Mouse (Mus musculus) frontal cortex, adult 2 months (tissue): ENCODE measurements around the gene R3hdm1. TPM values are rescaled to one million over a fixed set of nuclear protein-coding genes. Genes with fewer than 3 reads are reported as not detected.
"Not testable (repeated sequence)": the region's sequence is repeated elsewhere in the genome, so short reads cannot be mapped to it uniquely, and the experiment has no call there.

Source experiments
- DNase-seq, 2 experiments: peaks; one replicate each; pipeline ENCODE4 v3.0.0; 2022; ENCODE audit warnings: low spot score in 1 of 2; ENCODE audit errors: extremely low spot score in 1 of 2
- polyA plus RNA-seq: library from polyadenylated mRNA; depleted of rRNA; stranded (reverse); fragments of >200 nt; gene quantifications from 2 replicates; pipeline ENCODE4 v1.2.3, GENCODE M21; 2012

Gene R3hdm1
- polyA plus RNA-seq, 1 experiment = 352 TPM

DNA sequence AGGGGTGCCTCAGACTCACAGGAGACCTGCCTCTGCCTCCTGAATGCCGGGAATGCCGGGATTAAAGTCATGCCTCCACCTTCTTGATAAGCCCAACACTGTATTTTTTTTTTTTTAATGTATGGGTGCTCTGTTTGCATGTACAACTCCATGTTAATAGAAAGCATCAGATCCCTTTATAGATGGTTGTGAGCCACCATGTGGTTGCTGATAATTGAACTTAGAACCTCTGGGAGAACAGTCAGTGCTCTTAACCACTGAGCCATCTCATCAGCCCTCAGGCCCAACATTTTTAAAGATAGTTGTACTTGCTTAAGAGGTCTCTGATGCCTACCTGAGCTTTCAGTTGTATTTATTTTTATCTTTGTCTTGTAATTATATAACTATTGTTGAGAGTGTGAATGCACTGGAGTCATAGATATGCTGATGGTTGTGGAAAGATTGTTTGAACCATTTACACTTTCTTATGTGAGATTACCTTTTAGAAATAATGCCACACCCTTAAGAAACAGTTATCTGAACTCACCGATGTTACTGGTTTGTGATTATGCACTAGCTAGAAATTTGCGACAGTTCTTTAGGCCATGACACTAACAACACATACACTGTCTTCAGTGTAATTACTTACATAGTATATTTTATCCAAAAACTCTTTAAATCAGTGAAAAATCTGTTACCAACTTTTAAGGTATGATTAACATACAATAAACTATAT is 18.0 kb downstream of the R3hdm1 start:
- no peak for DNase-seq

DNA sequence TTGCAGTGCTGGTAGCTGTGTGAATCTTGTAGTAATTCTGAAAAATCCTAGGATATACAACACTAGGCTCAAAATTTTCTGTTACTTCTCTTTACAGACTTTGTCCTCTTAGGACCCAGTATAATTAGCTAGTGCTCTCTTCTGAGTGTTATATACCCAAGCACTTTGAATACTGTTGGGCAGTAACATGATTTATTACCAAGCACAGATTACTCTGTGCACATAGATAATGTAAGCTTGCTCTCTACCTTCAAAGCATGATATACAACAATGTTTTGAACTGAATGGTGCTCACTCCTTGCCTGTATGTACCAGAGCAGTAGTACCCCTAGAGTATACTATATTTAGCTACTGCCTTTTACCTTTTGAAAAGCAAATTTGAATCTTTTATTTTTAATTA is 33.1 kb downstream of the R3hdm1 start:
- DNase-seq = not testable (repeated sequence)

DNA sequence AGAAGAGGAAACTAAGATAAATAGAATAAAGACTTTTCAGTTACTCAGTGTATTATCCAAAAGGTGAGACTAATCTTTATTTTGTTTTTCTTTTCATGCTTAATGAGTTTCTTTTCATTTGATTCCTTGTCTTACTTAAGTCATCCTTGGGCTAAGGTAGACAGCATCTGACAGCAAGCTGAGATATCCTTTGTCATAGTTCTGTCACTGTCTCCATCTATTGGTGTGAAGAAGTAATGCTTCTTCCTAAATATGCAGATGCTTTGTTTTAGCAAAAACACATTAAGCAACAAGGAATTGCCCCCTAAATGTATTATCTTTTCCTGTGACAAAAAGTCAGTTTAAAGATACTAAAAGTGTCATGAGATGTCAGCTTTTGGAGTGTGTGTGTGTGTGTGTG is 37.9 kb downstream of the R3hdm1 start:
- DNase-seq = peak in 1 of 2 experiments; percentile 47

DNA sequence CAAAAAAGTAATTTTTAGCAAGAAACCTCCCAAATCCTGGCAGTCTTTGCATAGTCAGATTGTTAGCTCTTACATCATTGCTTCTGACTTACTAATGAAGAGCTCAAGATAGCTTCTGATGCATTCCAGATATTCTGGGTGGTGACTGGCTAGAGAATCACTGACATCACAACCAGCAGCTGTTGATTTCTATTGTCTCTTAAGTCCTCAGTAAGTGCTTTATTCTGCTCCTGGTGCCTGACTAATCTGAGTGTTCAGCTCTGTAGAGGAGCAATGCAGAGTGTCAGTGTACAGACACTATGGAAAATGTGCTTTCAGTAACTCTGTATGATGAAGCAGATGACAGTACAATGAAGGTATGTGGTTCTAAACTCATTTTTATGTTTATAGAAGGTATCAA is 38.6 kb downstream of the R3hdm1 start:
- peak; percentile 24 to 75 for DNase-seq

DNA sequence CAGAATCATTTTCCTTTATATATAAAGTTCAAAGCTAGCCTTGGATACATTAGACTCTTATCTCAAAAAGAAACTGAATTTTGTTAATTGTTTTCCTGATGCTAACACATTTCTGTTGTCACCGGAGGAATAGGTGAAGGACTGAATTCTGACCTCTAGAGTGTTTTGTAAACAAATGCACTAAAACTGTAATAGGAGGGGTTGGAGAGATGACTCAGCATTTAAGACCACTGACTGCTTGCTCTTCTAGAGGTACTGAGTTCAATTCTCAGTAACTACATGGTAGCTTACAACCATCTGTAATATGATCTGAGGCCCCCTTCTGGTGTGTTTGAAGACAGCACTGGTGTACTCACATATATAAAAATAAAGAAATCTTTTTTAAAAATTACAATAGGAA is 63.9 kb downstream of the R3hdm1 start:
- DNase-seq = no peak

DNA sequence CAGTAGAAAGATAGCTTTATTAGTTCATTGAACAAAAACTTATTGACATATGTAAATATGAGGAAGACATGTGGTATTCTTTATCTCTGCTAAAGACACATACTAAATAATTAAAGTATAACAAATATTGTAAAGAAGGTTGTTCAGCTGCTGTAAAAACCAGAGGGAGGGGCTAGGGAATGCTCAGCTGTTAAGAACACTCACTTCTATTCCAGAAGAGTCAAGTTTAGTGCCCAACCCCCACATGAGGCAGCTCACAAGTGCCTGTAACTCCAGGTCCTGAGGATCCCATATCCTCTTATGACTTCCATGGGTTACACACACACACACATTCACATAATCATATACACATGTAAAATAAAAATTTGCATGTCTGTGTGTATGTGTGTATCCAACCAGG is 67.0 kb downstream of the R3hdm1 start:
- no peak for DNase-seq

DNA sequence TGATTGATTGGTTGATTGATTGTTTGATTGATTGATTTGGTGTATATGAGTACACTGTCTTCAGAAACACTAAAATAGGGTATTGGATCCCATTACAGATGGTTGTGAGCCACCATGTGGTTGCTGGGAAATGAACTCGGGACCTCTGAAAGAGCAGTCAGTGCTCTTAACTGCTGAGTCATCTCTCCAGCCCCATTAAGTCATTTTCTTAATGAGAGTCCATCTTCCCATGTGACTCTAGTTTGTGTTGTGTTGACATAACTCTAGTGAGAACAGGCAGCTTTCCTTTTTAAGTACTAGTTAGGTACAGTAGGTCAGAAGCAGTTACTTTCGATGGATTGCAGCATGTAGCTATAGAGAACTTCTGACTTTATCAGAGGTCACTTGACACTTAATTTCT is 88.3 kb downstream of the R3hdm1 start:
- no peak for DNase-seq

DNA sequence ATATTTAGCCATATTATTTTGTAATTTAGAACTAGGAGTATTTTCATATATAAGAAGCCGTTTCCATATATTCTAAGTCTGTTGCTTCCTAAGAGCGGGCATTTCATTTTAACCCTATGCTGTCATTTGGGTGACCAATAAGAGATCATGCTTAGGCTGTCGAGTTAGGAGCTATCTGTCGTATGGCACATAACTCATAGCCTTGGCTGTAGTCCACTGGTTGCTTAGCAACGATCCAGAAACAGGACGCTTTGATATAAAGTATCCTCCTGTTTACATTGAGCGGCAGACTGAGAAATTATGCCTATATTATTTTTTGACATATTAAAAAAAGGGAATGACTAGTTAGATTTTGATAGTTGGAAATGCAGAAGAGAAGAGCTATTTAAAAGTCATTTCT is 89.3 kb downstream of the R3hdm1 start:
- DNase-seq = no peak

DNA sequence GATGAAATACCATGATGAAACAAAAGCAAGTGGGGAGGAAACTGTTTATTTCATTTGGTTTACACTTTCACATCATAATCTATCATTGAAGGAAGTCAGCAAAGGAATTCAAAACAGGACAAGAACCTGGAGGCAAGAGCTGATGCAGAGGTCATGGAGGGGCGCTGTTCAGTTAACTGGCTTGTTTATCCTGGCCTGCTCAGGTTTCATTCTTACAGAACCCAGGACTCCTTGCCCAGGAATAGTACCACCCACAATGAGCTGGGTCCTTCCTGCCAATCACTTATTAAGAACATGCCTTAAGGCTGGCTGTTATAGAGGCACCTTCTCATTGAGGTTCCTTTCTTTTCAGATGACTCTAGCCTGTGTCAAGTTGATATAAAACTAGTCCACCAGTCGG is 90.9 kb downstream of the R3hdm1 start:
- no peak for DNase-seq

DNA sequence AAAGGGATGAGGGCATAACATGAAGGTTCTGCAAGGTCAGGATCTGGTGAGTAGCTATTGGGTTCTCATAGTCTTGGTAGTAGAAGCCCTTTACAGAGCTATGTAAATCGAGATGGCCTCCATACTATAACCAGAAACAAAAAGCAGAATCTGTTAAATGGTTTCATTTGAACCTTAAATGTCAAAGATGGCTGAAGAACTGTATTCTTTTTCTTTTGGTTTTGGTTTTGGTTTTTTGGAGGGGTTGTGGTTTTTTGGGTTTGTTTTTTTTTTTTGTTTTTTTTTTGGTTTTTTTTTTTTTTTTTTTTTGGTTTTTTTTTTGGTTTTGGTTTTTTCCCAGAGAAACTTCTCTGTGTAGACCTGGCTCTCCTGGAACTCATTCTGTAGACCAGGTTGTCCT is 94.3 kb downstream of the R3hdm1 start:
- no peak for DNase-seq

DNA sequence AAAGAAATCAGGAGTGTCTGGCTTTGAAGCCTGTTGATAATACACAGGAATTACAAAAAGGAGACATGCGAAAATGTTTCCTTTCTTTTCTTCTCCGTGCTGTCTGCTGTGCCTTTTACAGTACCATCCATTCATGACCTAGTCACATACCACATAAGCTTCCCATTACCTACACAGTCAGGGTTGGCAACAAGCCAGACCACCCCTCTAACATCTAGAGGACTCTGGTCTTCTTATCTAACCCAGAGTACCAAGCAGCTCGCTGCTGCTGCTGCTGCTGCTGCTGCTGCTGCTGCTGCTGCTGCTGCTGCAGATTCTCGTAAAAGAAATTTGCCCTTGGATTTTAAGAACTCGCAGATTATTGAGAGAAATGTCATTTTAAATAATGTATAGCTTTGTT is 110.2 kb downstream of the R3hdm1 start:
- DNase-seq = no peak

DNA sequence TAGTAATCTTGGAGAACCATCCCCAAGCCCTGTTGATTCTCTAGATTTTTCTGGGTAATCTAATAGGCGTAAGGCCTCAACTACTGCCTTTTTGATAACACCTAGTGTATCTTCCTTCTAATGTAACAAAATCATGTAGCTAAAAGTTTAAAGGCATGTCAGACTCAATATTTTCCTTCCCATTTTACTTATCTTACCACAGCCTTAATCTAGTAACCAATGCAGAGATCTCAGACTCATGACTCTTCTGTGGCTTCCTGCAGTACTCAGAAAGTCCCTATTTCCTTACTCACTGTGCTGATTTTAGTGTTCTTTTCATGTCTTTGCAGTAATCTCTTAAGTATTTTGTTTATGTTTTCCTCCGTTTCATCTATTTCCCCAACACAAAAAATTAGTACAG is 118.8 kb downstream of the R3hdm1 start:
- no peak for DNase-seq

DNA sequence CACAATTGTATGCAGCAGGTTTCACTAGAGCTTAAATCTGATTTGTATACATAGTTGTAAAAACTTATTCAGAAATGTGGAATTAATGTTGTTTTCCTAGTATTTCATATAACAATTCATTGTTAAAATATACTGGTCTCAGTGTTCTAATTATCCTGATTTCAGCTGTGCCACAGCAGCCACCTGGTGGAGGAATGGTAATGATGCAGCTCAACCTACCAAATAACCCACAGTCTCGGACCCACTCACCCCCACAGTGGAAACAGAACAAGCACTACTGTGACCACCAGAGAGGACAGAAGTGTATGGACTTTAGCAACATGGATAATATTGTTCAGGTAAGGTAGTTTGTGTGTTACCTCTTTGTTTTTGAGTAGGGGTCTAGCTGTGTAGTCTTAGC is 120.2 kb downstream of the R3hdm1 start:
- no peak for DNase-seq

DNA sequence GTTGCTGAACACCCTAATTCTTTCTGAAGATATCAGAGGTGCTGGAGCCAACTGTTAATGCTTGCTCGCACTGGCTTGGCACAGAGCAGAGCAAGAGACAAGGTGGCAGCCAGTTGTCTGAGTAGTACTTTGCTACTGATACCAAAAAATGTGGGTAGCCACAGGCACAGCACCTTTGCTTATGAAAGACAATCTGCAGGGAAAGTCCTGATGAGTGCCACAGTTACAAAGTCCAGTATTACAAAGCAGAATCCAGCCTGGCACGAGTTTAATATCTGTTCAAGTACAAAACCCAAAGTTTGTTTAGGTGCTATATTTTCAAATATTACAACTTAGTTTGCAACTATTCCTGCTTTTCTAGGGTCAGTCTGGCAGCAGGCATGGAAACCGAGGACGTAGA is 132.1 kb downstream of the R3hdm1 start:
- DNase-seq = no peak

DNA sequence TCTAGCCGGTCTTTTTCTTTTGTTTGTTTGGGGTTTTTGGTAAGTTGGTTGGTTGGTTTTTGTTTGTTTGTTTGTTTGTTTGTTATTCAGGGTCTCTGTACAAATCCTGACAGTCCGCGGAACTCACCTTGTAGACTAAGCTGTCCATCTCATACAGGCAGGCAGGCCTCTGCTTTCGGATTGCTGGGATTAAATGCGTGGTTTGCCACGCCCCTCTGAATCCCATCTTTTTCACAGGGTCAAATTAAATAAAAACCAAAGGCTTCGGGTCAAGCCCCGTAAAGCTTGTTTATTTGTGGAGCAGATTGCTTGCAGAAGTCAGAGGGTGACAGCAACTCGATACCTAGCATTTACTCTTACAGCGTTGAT is 140.5 kb downstream of the R3hdm1 start, which contains the start of gene Ubxn4:
Ubxn4 (plus strand) TSS at position 338 of the 369 bp plus-strand sequence.
- DNase-seq = no peak

DNA sequence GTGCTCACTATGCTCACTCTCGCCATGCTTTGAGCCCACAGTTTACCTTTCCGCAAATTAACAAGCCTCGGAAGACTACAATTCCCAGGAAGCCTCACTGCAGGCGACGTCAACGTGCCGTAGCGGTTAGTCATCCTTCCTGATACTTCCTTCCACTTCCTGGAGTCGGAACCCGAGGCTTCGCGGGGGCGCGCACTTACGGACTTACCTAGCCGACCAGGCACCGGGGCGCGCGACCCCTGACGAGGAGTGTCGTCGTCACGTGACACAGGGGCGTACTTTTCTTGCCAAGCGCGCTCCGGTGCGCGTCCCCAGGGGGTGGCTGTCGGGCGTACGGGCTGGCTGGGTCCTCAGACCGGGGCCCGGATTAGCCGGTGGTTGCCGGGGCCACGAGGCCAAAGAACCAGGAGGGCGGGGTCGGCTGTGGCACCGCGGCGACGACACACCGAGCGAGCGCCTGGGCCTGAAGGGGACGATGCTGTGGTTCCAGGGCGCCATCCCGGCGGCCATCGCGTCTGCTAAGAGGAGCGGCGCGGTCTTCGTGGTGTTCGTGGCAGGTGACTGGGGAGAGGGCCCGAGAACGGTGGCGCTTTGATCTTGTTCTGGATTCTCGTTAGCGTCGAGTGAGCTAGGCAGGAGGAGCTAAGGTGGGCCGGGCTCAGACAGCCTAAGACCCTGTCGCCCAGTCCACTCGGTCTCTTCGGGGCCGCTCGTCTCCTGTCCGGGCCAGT is 141.1 kb downstream of the R3hdm1 start:
- DNase-seq = peak; percentile 95 to 97

DNA sequence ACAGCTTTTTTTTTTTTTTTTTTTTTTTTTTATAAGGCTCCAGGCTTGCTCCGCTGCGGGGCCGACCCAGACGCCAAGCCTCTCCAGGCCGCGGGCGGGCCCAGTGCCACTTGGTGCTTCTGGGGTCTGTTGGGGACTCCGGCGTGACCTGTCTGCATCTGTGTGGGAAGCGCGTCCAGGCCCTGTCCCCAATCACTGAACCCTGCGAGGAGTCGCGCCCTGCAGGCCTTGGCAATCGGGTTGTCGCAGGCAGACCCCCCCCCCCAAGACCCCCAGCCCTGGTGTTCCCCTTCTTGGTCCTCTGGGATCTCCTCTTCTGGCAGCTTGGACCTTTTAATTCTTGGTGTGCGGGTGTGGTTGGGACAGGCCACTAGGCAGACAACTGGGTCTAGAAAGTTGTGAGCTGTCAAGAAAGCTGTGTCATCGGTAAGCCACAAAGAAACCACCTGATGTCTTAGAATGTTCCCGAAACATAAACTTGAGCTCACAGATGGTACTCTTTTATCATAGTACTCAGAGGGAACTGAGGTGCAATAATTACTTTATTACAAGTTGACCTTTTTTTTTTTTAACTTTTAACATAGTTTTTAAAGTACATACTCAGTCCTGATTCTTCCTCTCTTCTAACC is 141.7 kb downstream of the R3hdm1 start:
- no peak for DNase-seq

DNA sequence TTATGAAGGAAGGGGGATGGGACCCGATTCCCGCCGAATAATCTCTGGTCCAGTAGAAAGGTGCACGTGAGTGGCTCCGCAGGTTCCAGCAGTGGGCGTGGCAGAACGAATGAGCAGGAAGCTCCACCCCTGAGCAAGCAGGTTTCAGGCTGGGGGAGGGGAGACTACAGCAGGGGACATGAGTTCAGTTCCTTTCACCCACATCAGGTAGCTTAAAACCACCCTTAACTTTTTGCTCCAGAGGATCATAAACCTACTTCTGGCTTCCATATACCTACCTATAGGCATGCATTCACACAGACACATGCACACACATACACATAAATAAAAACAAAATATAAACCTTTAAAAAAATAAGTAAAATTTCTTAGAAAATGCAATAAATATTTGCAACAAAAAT is 164.0 kb downstream of the R3hdm1 start:
- DNase-seq = not testable (repeated sequence)

DNA sequence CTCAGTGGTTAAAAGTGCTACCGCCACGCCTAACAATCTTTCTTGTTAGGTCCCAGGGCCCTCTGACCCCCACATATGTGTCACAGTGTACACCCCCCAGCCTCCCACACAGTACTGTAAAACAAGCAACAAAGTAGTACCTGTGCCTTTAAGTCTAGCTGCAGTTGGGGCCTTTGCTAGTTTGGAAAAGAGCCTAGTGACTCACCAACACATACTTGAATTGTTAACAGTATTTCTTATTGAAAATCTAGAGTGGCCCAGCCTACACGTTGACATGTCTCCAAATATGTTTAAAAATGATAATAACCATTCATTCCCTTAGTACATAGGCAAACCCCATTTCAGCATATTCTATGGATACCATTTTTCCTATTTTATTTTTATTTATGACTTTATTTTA is 167.6 kb downstream of the R3hdm1 start:
- no peak for DNase-seq

DNA sequence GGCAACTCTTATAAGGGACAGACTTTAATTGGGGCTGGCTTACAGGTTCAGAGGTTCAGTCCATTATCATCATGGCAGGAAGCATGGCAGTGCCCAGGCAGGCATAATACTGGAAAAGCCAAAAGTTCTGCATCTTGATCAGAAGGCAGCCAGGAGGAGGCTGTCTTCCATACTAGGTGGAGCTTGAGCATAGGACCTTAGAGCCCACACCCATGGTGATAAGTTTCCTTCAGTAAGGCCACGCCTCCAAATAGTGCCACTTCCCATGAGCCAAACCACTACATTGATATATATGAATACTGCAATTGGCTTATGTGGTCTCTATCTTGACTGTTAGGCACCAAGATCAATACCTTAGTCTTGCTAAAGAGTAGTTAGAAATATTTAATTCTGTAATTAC is 172.8 kb downstream of the R3hdm1 start:
- DNase-seq = no peak

DNA sequence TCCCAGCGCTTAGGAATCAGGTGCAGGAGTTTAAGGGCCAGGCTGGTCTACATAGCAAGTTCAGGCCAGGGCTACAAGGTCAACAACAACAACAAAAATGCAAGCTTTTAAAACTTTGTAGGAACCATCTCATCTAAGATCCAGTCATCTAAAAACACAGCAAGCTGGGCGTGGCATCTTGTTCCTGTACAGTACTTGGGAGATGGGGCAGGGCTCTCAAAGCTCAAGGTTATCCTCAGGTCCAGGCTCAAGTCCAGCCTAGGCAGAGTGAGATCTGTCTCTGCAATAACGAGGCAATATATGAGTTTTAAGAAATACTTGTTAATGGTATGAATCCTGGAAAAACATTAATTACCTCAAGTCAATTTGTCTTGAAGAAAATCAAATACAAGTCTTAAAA is 175.5 kb downstream of the R3hdm1 start:
- DNase-seq = no peak

DNA sequence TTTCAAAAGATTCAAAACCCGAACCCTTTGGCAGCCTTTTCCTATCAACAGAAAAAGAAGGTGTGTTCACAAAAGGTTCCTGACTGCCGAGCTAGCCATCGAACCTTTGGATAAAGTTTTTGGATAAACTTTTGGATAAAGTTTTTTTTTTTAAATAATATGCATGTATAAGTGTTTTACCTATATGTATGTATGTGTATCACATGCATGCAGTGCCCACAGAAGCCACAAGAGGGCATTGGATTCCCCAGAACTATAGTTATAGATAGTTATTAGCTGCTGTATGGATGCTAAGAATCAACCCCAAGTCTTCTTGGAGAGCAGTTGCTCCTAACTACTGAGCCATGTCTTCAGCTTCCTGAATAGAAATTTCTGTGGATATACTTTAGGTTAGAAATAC is 178.7 kb downstream of the R3hdm1 start:
- no peak for DNase-seq
